Mouse (Mus musculus): ENCODE data around the gene Ankrd33b. TPM values are rescaled to one million over a fixed set of nuclear protein-coding genes. Genes with fewer than 3 reads are reported as not detected.

The Ankrd33b gene
- polyA plus RNA-seq, 1 experiment from 2014 or later, result 1.8 TPM

DNA sequence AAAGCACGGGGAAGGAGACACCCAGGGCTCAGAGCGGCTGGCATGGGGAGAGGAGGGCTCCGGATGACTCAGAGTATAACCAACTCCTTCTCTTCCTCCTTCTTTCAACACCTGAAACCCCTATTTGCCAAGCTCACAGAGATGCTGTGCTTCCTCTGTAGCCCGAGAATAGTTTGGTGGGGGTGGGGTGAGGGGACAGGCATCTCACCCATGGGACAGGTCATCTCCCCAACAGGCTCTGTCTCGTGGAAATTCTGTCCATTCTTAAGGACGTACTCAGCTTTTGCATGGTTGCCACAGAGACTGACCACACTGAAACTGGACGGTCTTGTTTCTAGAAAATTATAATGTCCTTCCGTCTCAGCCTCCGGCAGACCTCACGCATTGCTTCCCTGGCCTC is 106.4 kb downstream of the Ankrd33b start:
- Histone ChIP-seq H3K36me3 (replicated peaks; ENCODE audit: insufficient read depth, low read length) (peaks cover 5% of the 10 kb centered on the region; the same call in 1 of the 2 replicates), H3K9me3 (ENCODE audit: low read length) (no peaks in the 10 kb centered on the region), H3K27me3 (ENCODE audit: insufficient read depth, low read length) (no peaks in the 10 kb centered on the region), H3K9ac (replicated peaks) (no peak overlapping the region), H3K27ac (ENCODE audit: low read depth) (no peak overlapping the region), H3K4me3 (ENCODE audit: low read depth, low read length) (no peak overlapping the region), H3K4me2 (ENCODE audit: low read depth, low read length) (no peak overlapping the region), H3K4me1 (ENCODE audit: insufficient read depth) (no peaks in the 10 kb centered on the region)
- DNase-seq (no peak), ATAC-seq (no peak)
- no peak for TF ChIP-seq CTCF (IDR thresholded peaks at IDR 0.05; ENCODE audit: low read depth)
- no peak for TF ChIP-seq EP300 (IDR thresholded peaks at IDR 0.05; ENCODE audit: low read depth)
- WGBS (ENCODE audit: insufficient replicate concordance), result 77% methylated on average over 10 of the region's 10 CpGs

DNA sequence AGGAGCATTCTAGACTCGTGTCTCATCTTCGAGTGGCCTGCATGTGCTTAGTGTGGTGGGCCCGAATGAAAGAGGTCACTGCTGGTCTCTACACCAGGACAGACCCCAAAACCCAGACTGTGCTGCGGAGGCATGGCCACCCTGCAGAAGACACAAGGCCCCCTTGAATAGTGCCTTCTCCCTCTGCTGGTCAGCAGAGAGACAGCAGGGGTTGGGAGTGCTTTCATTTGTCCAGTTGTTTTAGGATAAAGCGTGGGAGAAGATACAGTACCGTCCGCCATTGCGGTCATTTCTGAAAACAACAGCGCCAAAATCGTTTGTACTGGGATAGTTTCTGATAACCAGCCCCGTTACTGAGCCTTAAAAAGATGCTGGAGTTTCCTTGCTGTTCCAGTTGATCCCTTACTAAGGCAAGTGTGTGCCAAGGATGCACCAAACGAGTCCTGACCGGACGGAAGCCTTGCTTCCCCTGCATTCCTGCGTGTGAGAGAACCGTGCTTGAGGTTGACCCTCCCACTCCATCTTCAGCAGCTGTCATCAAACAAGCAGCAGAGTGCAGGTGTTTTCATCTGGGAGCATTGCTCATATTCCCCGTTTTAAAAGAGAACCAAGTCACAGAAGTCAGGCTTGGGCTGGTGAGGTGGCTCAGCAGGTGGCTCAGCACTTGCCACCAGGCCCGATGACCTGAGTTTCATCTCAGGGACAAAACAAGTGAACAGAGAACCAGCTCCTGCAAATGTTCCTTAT is 108.7 kb downstream of the Ankrd33b start:
- no peak overlapping the region for H3K4me2 ChIP-seq (ENCODE audit: low read depth, low read length)
- 78% methylated on average over 18 of the region's 18 CpGs for WGBS (ENCODE audit: insufficient replicate concordance)

DNA sequence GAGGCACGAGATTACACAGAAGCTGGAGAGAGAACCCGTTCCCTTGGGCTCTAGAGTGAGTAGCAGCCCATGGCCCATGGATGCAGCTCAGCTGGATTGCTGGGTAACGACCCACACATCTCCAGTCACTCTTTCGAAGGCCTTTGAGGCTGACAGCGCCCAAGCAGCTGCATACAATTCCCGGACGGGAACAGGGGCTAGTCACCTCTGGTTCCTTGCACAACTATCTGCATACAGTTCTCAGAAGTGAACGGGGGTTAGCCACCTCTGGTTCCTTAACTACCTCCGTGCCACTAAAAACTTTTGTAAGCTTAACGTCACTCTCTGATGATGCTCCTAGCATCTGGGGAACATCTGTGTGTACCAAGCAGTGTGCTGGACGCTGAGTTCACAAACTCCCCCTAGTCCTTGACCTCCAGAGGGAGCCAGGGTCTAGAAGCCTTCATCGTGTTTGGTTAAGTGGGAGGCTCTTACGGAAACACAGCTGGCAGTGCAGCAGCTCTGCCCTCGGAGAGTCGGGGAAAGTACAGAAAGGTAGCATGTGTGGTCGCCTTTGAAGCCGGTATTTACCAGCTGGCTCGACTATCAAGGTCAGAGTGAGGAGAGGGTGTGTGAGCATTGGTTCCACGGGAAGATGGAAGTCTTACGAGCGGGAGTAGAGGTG is 109.4 kb downstream of the Ankrd33b start:
- DNase-seq, result no peak
- peaks cover 8% of the 10 kb centered on the region; the same call in 1 of the 2 replicates for H3K36me3 ChIP-seq (replicated peaks; ENCODE audit: insufficient read depth, low read length)
- no peaks in the 10 kb centered on the region for H3K9me3 ChIP-seq (ENCODE audit: low read length)
- H3K4me1 ChIP-seq (ENCODE audit: insufficient read depth), result no peaks in the 10 kb centered on the region
- TF ChIP-seq EP300 (IDR thresholded peaks at IDR 0.05; ENCODE audit: low read depth), result no peak
- no peak for TF ChIP-seq CTCF (IDR thresholded peaks at IDR 0.05; ENCODE audit: low read depth)
- H3K27me3 ChIP-seq (ENCODE audit: insufficient read depth, low read length), result no peaks in the 10 kb centered on the region
- H3K9ac ChIP-seq (replicated peaks), result no peak overlapping the region
- ATAC-seq, result peak; percentile 72
- H3K4me2 ChIP-seq (ENCODE audit: low read depth, low read length), result no peak overlapping the region
- H3K4me3 ChIP-seq (ENCODE audit: low read depth, low read length), result no peak overlapping the region
- no peak overlapping the region for H3K27ac ChIP-seq (ENCODE audit: low read depth)
- 68% methylated on average over 21 of the region's 21 CpGs for WGBS (ENCODE audit: insufficient replicate concordance)

More for the DNA sequence above, 108.7 kb downstream of the Ankrd33b start:
- peaks cover 8% of the 10 kb centered on the region; the same call in 1 of the 2 replicates for H3K36me3 ChIP-seq (replicated peaks; ENCODE audit: insufficient read depth, low read length)
- H3K27me3 ChIP-seq (ENCODE audit: insufficient read depth, low read length), result no peaks in the 10 kb centered on the region
- no peak overlapping the region for H3K4me3 ChIP-seq (ENCODE audit: low read depth, low read length)
- DNase-seq, result no peak
- H3K9ac ChIP-seq (replicated peaks), result no peak overlapping the region
- H3K27ac ChIP-seq (ENCODE audit: low read depth), result no peak overlapping the region
- peak; percentile 43; the same call in 1 of the 2 replicates for ATAC-seq
- H3K4me1 ChIP-seq (ENCODE audit: insufficient read depth), result no peaks in the 10 kb centered on the region
- TF ChIP-seq EP300 (IDR thresholded peaks at IDR 0.05; ENCODE audit: low read depth), result no peak
- peak; percentile 62 for TF ChIP-seq CTCF (IDR thresholded peaks at IDR 0.05; ENCODE audit: low read depth)
- no peaks in the 10 kb centered on the region for H3K9me3 ChIP-seq (ENCODE audit: low read length)

DNA sequence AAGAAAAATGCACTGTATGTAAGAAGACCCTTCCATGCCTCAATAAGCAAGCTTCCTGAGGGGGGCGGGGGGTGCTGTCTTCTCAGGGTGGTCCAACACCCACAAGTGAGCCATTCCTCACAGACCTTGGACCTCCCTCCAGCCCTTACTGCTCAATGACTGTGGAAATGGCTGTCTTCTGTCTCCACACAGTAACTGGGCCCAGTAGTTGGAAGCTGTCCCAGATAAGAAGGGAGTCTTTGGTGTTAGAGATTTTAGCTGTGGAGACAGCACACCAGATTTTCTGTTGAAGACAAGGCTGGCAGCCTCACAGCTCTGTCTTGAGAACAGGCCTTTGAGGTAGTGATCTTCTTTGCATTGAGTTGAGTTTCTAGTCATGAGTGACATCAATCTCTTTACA is 110.2 kb downstream of the Ankrd33b start:
- no peak overlapping the region for H3K4me2 ChIP-seq (ENCODE audit: low read depth, low read length)
- H3K27ac ChIP-seq (ENCODE audit: low read depth), result no peak overlapping the region
- no peak overlapping the region for H3K4me3 ChIP-seq (ENCODE audit: low read depth, low read length)
- ATAC-seq, result no peak
- no peak for DNase-seq
- H3K36me3 ChIP-seq (replicated peaks; ENCODE audit: insufficient read depth, low read length), result peaks cover 6% of the 10 kb centered on the region; the same call in 1 of the 2 replicates
- 88% methylated on average over 1 of the region's 1 CpGs for WGBS (ENCODE audit: insufficient replicate concordance)
- H3K4me1 ChIP-seq (ENCODE audit: insufficient read depth), result peaks cover 6% of the 10 kb centered on the region; the same call in 1 of the 2 replicates
- H3K9me3 ChIP-seq (ENCODE audit: low read length), result no peaks in the 10 kb centered on the region
- TF ChIP-seq EP300 (IDR thresholded peaks at IDR 0.05; ENCODE audit: low read depth) (no peak), CTCF (IDR thresholded peaks at IDR 0.05; ENCODE audit: low read depth) (no peak)
- H3K27me3 ChIP-seq (ENCODE audit: insufficient read depth, low read length), result no peaks in the 10 kb centered on the region
- no peak overlapping the region for H3K9ac ChIP-seq (replicated peaks)

DNA sequence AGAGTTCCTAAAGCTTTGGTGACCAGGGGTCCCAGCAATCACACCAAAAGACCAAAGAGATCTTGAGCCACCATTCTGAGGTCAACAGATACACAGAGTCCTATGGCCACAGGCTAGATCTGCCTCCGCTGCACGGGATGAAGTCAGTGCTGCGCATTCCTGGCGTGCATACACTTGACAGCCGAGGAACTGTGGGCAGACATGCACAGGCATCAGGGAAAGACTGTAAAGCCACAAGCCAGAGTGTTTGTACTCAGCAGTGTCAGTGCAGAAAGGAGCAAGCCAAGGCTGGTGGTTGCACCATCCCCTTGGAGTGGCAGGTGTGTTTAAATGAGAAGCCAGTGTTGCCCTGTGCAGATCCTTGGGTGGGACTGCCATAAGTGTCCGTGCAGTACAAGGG is 111.8 kb downstream of the Ankrd33b start:
- no peak for DNase-seq
- no peak for ATAC-seq
- H3K27ac ChIP-seq (ENCODE audit: low read depth), result no peak overlapping the region
- peaks cover 6% of the 10 kb centered on the region; the same call in 1 of the 2 replicates for H3K36me3 ChIP-seq (replicated peaks; ENCODE audit: insufficient read depth, low read length)
- no peaks in the 10 kb centered on the region for H3K9me3 ChIP-seq (ENCODE audit: low read length)
- H3K4me1 ChIP-seq (ENCODE audit: insufficient read depth), result peaks cover 15% of the 10 kb centered on the region
- TF ChIP-seq EP300 (IDR thresholded peaks at IDR 0.05; ENCODE audit: low read depth), result no peak
- TF ChIP-seq CTCF (IDR thresholded peaks at IDR 0.05; ENCODE audit: low read depth), result no peak
- H3K9ac ChIP-seq (replicated peaks), result no peak overlapping the region
- H3K27me3 ChIP-seq (ENCODE audit: insufficient read depth, low read length), result no peaks in the 10 kb centered on the region
- no peak overlapping the region for H3K4me3 ChIP-seq (ENCODE audit: low read depth, low read length)
- 82% methylated on average over 6 of the region's 6 CpGs for WGBS (ENCODE audit: insufficient replicate concordance)
- H3K4me2 ChIP-seq (ENCODE audit: low read depth, low read length), result no peak overlapping the region

DNA sequence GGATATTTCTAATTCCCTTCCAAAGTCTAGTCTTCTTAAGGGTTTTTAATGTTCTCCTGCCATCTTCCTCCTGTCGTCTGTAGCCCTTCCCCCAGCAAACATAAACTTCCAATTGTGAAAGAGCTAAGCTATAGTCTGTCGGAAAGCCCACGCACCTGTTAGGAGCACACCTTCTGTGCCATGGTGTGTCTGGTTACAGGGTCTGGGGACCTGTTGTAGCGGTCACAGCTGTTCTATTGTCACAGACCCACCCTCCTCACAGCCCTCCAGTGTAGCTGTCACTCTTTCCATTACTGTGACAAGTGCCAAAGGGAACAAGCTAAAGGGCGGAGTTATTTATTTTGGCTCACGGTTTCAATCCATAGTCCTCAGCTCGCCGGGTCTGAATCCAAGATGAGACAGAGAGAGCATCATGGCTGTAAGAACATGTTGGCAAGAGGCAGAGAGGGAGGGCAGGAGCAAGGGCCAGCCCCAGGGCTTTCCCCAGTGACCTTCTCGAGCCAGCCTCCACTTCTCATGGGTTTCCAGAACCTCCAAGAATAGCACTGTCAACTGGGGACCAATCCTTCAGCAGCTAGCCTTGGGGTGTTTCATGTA is 112.5 kb downstream of the Ankrd33b start:
- Histone ChIP-seq H3K9ac (replicated peaks) (no peak overlapping the region), H3K4me3 (ENCODE audit: low read depth, low read length) (no peak overlapping the region), H3K36me3 (replicated peaks; ENCODE audit: insufficient read depth, low read length) (peaks cover 9% of the 10 kb centered on the region; the same call in 1 of the 2 replicates), H3K9me3 (ENCODE audit: low read length) (no peaks in the 10 kb centered on the region), H3K4me1 (ENCODE audit: insufficient read depth) (peaks cover 15% of the 10 kb centered on the region), H3K27ac (ENCODE audit: low read depth) (no peak overlapping the region), H3K4me2 (ENCODE audit: low read depth, low read length) (no peak overlapping the region), H3K27me3 (ENCODE audit: insufficient read depth, low read length) (no peaks in the 10 kb centered on the region)
- no peak for ATAC-seq
- TF ChIP-seq EP300 (IDR thresholded peaks at IDR 0.05; ENCODE audit: low read depth) (no peak), CTCF (IDR thresholded peaks at IDR 0.05; ENCODE audit: low read depth) (no peak)
- DNase-seq, result no peak
- 73% methylated on average over 9 of the region's 9 CpGs for WGBS (ENCODE audit: insufficient replicate concordance)

All from liver, postnatal 0 days (tissue).